Mouse (Mus musculus) heart, postnatal 25 days (tissue): ENCODE measurements around the gene Hunk. TPM values are rescaled to one million over a fixed set of nuclear protein-coding genes. Genes with fewer than 3 reads are reported as not detected.

ENCODE experiments used
- DNase-seq: peaks from one replicate; pipeline ENCODE4 v3.0.0; 2022; ENCODE audit warnings: low spot score
- intact Hi-C: fragments of 180-260 bp; cut with DNase I; formaldehyde crosslinking; loops from one replicate; pipeline ENCODE4 v1.15.1; 2025
- total RNA-seq, 2 experiments: library from RNA; stranded (reverse); gene quantifications; 2 replicates each; pipeline ENCODE4 v1.2.3; 2021

The Hunk gene
- total RNA-seq, 2 experiments from 2014 or later, result 0.50 to 1.1 TPM

DNA sequence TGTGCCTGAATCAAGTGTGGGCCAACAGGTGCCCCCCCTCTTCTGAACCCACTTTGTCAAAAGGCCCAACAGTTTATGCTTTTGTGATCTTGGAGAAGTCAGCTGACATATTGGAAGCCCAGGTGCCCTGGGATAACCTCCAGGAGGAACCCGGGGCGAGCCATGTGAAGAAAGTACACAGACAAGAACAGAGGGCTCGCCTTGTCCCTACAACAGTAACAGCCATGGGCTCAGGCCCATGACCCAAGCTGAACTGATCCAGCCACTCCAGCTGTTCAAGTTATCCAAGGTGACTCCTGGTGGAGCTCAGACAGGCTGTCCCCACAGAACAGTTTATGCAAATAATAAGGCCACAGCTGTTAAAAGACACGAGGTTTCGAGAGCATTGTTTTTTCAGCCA lies 153.1 kb downstream of the Hunk start:
- intact Hi-C loops, result no loop called here
- DNase-seq, result peak; percentile 41

DNA sequence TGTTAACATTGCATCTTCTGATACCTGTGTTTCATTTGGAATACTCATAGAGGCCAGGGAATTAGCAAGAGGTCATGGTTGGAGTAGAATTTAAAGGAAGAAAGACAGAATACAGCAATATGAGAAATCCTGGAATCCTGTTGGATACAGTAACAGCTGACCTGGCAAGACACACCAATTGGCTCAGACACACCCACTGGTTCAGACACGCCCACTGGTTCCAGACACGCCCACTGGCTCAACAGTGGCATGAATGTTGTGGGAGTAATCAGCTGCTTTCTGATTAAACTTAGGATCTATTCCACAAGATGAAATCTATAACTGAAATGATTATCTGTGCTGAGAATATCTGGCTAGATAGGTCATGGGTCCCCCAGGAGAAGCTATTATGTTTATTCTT lies 155.4 kb downstream of the Hunk start:
- no peak for DNase-seq
- intact Hi-C loops, result loop anchor here (5.0 to 10.0 kb wide), 2 partner anchors 159 to 164 kb away; no protein-coding TSS in a partner anchor

DNA sequence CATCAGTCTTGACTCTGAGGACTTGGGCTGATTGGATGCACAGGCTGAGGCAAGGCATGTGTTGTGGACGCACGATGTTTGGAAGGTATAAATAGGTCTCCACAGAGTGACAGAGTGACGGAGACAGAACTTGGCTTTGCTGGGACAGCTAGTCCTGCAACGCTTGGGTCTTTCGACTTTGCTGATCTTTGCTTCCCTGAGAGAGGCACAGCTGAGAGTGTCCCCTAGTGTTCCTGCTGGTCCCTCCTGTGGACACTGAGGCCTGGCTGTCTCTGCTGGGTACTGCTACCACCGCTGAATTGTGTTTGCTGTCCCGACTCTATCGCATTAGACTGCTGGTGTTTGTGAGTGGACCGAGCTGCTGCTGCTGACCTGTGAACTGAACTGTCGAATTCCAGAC lies 156.6 kb downstream of the Hunk start:
- intact Hi-C loops, result loop anchor here (5.0 to 10.0 kb wide), 2 partner anchors 160 to 162 kb away; no protein-coding TSS in a partner anchor
- no peak for DNase-seq

DNA sequence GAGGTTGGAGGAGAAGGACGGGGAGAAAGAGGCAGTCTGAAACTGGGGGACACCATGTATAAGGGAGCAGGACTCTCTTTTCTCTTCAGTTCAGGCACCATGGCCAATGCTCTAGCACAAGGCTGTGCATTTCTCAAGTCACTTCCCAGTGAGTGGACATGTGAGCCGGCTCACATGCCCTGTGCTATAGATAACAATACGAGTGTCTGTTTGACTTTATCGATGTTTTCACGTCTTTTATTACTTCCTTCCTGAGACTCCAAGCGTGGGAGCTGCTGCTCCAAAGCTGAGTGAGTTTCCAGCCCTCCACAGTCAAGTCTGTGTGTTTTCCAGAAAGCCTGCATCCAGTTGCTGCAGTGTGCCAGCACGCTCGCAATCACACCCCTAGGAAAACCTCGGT lies 158.4 kb downstream of the Hunk start:
- intact Hi-C loops, result loop anchor here (5.0 to 10.0 kb wide), 2 partner anchors 161 to 162 kb away; no protein-coding TSS in a partner anchor
- DNase-seq, result no peak

DNA sequence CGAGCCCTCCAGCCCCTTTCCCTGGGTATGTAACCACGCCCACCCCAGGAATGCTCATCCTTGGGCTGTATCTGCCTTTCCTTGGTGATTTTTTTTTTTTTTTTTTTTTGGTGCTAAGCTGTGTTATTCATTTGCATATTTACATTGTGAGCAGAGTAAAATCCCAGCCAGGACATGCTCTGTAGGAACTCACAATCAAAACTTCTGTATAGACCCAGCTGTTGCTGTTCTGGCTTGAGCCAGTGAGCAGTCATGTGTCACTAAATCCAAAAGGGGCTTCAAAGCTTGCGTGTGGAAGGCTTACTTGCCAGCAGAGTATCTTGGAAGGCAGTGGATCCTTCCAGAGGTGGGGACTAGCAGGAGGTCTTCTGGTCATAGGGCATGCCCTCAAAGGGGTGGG lies 159.7 kb downstream of the Hunk start:
- DNase-seq, result no peak
- intact Hi-C loops, result loop anchor here (10.0 kb wide), 1 partner anchor 159 kb away; no protein-coding TSS in a partner anchor

DNA sequence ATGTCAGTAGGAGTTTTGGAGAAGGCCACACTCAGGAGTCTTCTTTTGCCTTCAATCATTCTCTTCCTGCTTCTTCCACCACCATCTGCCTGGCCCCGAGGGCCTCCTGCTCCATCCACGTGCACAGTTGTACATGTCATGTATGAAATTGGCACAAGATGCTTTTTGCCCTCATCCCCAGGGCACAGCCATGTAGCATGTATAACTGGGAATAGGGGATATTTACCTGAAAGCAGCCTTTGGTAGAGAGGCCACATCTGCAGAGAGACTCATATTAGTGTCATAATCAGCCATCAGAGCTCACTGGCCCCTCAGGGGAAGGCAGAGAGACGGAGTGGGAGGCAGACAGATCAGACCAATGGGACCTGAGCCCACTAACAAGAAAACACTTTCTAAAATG lies 160.8 kb downstream of the Hunk start:
- intact Hi-C loops, result loop anchor here (10.0 kb wide), 1 partner anchor 158 kb away; no protein-coding TSS in a partner anchor
- no peak for DNase-seq

DNA sequence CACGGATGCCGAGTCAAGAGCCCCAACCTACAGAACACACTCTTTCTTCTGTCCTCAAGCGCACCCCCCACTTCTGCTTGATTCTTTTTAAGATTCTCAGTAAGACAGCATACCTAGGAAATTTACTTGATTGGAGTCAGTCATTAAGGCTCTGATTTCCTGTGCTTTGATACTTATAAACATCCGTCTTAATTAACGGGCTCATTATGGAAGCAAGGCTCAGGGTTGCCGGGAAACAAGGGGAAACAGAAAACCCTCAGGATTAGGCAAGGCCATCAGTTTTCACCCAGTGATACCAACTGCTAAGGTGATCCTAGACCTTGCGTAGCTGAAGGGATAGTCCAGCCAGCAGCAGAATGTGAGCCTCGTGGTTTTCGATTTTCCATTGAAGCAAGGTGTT lies 162.2 kb downstream of the Hunk start:
- no peak for DNase-seq
- intact Hi-C loops, result loop anchor here (10.0 kb wide), 1 partner anchor 157 kb away; no protein-coding TSS in a partner anchor

Other genes with a start within 250 kb of the Hunk start
- gene Tiam1, start 242.2 kb upstream of the Hunk start, total RNA-seq, result 1 to 10 TPM; 6.7 to 7.8 TPM
- 100 to 1,000 TPM; 445 to 458 TPM for gene Sod1, start 165.3 kb upstream of the Hunk start, total RNA-seq
- 10 to 100 TPM; 17.5 to 21.8 TPM for gene Scaf4, start 101.5 kb upstream of the Hunk start, total RNA-seq